Mouse (Mus musculus) lung, postnatal 0 days (tissue): ENCODE data around the gene St6gal1.

Experiments used
- CTCF ChIP-seq: IDR thresholded peaks from 2 replicates; pipeline ENCODE4 v1.5.1; 2016; ENCODE audit warnings: antibody characterized with exemption, mild to moderate bottlenecking
- EP300 ChIP-seq: IDR thresholded peaks from 2 replicates; pipeline ENCODE4 v1.6.1; 2016; ENCODE audit warnings: antibody characterized with exemption, mild to moderate bottlenecking, control low read depth

DNA sequence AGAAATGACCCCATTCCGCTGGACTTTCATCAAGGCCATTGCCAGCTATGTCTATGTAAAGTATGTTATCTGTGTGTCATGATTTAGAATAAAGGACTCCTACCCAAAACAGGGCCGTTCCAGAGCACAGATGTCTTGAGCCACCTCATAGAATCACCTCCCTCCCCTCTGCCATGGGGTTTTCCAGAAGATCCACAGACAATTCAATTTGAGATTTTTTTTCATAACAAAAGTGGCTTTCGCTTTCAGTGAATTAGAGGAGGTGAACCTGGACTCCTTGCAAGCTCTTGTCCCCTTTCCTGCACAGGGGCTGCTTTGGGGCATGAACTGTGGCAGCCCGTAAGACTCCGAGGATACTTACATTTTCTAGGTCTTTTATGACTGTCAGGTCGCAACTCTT lies 70.2 kb downstream of the St6gal1 start:
- TF ChIP-seq EP300 = no peak
- no peak for TF ChIP-seq CTCF
